Mouse (Mus musculus) limb, embryonic 11.5 days (tissue): ENCODE measurements around the gene Dcaf8. TPM values are rescaled to one million over a fixed set of nuclear protein-coding genes. Genes with fewer than 3 reads are reported as not detected.

Experiments used
- polyA plus RNA-seq: library from polyadenylated mRNA; unstranded; fragments of >200 nt; fragmentation: Nextera tagmentation; extraction: Ambion mirVana; gene quantifications from 2 replicates; pipeline ENCODE4 v1.2.1, GENCODE M21; 2014

The Dcaf8 gene
- polyA plus RNA-seq, 1 experiment from 2014 or later = 119 TPM

Other genes with a start within 250 kb of the Dcaf8 start
- gene Slamf6, start 230.6 kb upstream of the Dcaf8 start, polyA plus RNA-seq = not detected in 2 replicates
- 23.3 and 26.3 TPM in 2 replicates for gene Vangl2, start 119.6 kb upstream of the Dcaf8 start, polyA plus RNA-seq
- gene Nhlh1, start 90.5 kb upstream of the Dcaf8 start, polyA plus RNA-seq = not detected in 2 replicates
- 173 and 197 TPM in 2 replicates for gene Copa, start 65.6 kb upstream of the Dcaf8 start, polyA plus RNA-seq
- 86.8 and 89.2 TPM in 2 replicates for gene Ncstn, start 65.3 kb upstream of the Dcaf8 start, polyA plus RNA-seq
- gene Pex19, start 21.3 kb upstream of the Dcaf8 start, polyA plus RNA-seq = 176 and 180 TPM in 2 replicates
- gene Pea15a, start 58.7 kb downstream of the Dcaf8 start, polyA plus RNA-seq = 81.9 and 82.3 TPM in 2 replicates
- 1.6 and 2.2 TPM in 2 replicates for gene Casq1, start 71.8 kb downstream of the Dcaf8 start, polyA plus RNA-seq
- gene Atp1a4, start 110.3 kb downstream of the Dcaf8 start, polyA plus RNA-seq = not detected in 2 replicates
- gene Igsf8, start 113.6 kb downstream of the Dcaf8 start, polyA plus RNA-seq = 31.9 and 35.4 TPM in 2 replicates
- 1.4 and 1.5 TPM in 2 replicates for gene Atp1a2, start 150.0 kb downstream of the Dcaf8 start, polyA plus RNA-seq
- not detected in 2 replicates for gene Kcnj9, start 181.2 kb downstream of the Dcaf8 start, polyA plus RNA-seq
- gene Kcnj10, start 193.1 kb downstream of the Dcaf8 start, polyA plus RNA-seq = 0.07 and 0.11 TPM in 2 replicates
- 12.4 and 12.6 TPM in 2 replicates for gene Pigm, start 228.5 kb downstream of the Dcaf8 start, polyA plus RNA-seq